Mouse (Mus musculus) macrophage (primary cell): Measurements from ENCODE around the gene Zfp324. TPM values are rescaled to one million over a fixed set of nuclear protein-coding genes. Genes with fewer than 3 reads are reported as not detected.

Experiments
- H3K27ac ChIP-seq: fragments of 350-480 bp; formaldehyde crosslinking; 2 replicates; pipeline ENCODE4 v1.9.0; 2021
- H3K36me3 ChIP-seq: fragments of 350-480 bp; formaldehyde crosslinking; 2 replicates; pipeline ENCODE4 v1.9.0; 2021; ENCODE audit errors: inconsistent target
- H3K4me3 ChIP-seq: fragments of 350-480 bp; formaldehyde crosslinking; 2 replicates; pipeline ENCODE4 v1.9.0; 2021; ENCODE audit errors: inconsistent target
- H3K79me2 ChIP-seq: fragments of 350-480 bp; formaldehyde crosslinking; 2 replicates; pipeline ENCODE4 v1.9.0; 2021; ENCODE audit errors: inconsistent target
- WGBS: methylation state at CpG from one replicate; pipeline ENCODE4 v1.1.7; 2026; ENCODE audit warnings: inconsistent platforms; ENCODE audit not compliant: missing documents; 5-methylcytosine and 5-hydroxymethylcytosine counted together
- polyA plus RNA-seq: library from polyadenylated mRNA; stranded (reverse); fragments of 250-400 nt; gene quantifications from 3 replicates; pipeline ENCODE4 v1.2.4, GENCODE M21; 2018; ENCODE audit warnings: inconsistent platforms

Zfp324 gene
- polyA plus RNA-seq, 1 experiment from 2014 or later: 3.0 TPM

- Histone ChIP-seq H3K4me3 (peak overlapping the region; percentile 53), H3K79me2 (no peaks in the 10 kb centered on the region), H3K27ac (peak overlapping the region; percentile 45), H3K36me3 (no peaks in the 10 kb centered on the region)
- 9% methylated on average over 35 of the region's 35 CpGs for WGBS
Observed at GRCm38 (mm10) chr7:12949032-12949871, 16.4 kb upstream of the Zfp324 start.

- WGBS: 5% methylated on average over 16 of the region's 16 CpGs
- Histone ChIP-seq H3K4me3 (peak overlapping the region; percentile 53), H3K36me3 (no peaks in the 10 kb centered on the region), H3K79me2 (no peaks in the 10 kb centered on the region), H3K27ac (peak overlapping the region; percentile 45)
Observed at GRCm38 (mm10) chr7:12949872-12950229, 15.8 kb upstream of the Zfp324 start.

DNA sequence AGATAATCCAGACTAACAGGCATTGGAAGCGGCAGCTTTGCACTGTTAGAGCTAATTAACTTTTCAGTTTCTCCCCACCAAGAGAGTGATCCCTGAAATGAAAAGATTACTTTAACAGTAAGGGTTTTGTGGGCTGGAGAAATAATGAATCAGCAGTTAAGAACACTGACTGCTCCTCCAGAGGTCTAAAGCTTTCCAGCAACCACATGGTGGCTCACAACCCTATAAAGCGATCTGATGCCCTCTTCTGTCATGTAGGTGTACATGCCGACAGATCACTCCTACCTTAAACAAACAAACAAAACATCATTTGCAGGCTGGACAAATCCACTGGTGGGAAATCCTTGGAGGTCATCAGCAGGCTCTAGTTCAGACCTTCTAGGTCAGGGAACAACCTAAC is 10.7 kb upstream of the Zfp324 start:
- Histone ChIP-seq H3K36me3 (no peaks in the 10 kb centered on the region), H3K4me3 (no peak overlapping the region), H3K27ac (no peak overlapping the region), H3K79me2 (no peaks in the 10 kb centered on the region)
- WGBS: 17% methylated on average over 3 of the region's 3 CpGs

DNA sequence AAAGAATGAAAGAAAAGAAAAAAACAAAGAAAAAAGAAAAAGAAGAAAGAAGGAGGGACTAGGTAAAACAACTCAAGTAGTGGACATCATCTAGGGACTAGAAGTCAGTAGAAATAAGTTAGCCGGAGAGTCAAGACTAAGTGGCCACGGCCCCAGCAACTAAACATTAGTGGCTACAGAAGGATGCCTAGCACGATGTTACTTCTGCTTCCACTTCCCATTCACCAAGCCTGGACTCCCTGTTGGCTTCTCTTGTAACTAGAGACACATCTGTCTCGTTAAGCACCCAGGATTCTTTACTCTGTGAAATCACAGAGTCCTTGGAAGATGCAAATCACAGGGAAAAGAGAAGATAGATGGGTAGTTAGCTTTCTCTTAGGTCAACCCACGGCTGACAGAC is 8.1 kb upstream of the Zfp324 start:
- H3K36me3 ChIP-seq: no peaks in the 10 kb centered on the region
- H3K79me2 ChIP-seq: no peaks in the 10 kb centered on the region
- WGBS: 38% methylated on average over 5 of the region's 5 CpGs
- no peak overlapping the region for H3K4me3 ChIP-seq
- no peak overlapping the region for H3K27ac ChIP-seq

DNA sequence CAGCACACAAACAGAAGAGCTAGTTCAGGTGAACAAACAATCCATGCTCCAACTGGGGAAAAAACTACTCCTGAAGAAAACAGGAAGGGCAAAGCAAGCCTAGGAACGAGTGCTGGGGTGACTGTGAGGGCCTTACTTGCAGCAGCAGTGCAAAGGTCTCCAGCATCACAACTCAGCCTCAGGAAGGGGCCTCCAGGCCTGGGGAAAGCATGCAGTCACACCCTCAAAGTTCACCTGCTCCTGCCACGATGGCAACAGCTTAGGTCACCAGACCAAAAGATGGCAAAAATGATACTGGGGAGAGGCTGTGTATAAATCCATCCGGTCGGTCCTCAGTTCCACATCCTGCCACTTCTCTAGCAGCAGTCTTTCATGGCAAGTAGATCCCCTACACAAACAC is 6.7 kb upstream of the Zfp324 start:
- Histone ChIP-seq H3K27ac (no peak overlapping the region), H3K36me3 (no peaks in the 10 kb centered on the region), H3K4me3 (no peak overlapping the region), H3K79me2 (no peaks in the 10 kb centered on the region)
- WGBS: 84% methylated on average over 4 of the region's 4 CpGs

DNA sequence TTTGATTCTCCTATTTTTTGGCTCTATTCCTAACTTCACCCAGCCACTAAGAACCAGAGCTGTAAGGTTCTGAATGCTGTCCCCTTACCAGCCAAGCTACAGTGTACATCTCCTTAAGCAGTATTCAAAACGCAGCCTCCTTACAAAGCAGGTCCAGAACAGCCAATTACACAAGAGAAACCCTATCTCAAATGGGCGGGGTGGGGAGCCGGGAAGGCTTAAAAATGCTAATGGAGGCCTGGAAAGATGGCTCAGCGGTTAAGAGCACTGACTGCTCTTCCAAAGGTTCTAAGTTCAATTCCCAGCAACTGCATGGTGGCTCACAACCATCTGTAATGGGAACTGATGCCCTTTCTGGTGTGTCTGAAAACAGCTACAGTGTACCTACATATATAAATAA is 5.9 kb upstream of the Zfp324 start:
- no peak overlapping the region for H3K4me3 ChIP-seq
- WGBS: 88% methylated on average over 4 of the region's 4 CpGs
- H3K27ac ChIP-seq: no peak overlapping the region
- no peaks in the 10 kb centered on the region for H3K36me3 ChIP-seq
- H3K79me2 ChIP-seq: no peaks in the 10 kb centered on the region

GRCm38 (mm10) chr7:12961511-12962141 is 4.0 kb upstream of the Zfp324 start:
- Histone ChIP-seq H3K27ac (peak overlapping the region; percentile 58), H3K79me2 (peaks cover under 1% of the 10 kb centered on the region; the same call in 1 of the 2 replicates), H3K4me3 (peak overlapping the region; percentile 78), H3K36me3 (no peaks in the 10 kb centered on the region)
- WGBS: under 1% methylated on average over 29 of the region's 29 CpGs

DNA sequence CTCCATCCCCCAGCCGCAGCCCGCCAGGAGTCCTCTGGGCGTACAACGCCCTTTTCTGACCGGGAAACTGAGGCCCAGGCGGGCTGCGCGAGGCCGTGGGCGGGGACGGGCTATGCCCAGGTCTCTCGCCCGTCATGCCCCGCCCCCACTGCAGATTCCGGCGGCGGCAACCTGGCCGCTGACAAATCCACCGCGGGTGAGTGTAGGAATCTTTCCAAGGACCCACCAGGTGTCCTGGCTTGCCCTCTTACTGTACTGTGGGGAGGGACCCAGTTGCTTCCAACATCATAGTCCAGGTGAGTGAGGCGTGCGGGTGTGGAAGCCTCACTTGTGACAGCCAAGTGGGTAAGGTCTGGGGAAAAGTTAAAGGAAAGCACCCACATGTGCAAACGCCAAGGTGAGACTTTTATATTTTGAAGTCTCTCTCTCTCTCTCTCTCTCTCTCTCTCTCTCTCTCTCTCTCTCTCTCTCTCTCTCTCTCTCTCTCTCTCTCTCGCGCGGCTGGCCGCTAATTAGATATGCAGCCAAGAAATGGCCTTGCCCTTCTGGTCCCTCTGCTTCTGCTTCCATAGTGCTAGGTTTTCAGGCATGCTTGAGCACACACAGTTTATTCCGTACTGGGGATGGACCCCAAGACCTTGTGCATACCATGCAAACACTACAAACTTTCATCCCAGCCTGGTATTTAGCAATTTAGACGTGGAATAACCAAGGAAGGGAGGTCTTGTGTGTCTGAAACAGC is 637 bp downstream of the Zfp324 start:
- H3K4me3 ChIP-seq: peak overlapping the region; percentile 74
- H3K27ac ChIP-seq: peak overlapping the region; percentile 81
- under 1% methylated on average over 25 of the region's 29 CpGs for WGBS
- peaks cover 22% of the 10 kb centered on the region; the same call in 1 of the 2 replicates for H3K36me3 ChIP-seq
- peaks cover 22% of the 10 kb centered on the region for H3K79me2 ChIP-seq

DNA sequence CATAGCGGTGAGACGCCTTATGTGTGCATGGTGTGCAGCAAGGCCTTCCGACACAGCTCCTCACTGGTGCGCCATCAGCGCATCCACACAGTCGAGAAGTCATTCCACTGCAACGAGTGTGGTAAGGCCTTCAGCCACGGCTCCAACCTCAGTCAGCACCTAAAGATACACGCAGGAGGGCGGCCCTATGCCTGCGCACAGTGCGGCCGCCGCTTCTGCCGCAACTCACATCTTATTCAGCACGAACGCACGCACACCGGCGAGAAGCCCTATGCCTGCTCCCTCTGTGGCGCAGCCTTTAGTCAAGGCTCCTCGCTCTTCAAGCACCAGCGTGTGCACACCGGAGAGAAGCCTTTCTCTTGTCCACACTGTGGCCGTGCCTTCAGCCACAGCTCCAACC is 5.3 kb downstream of the Zfp324 start:
- 91% methylated on average over 18 of the region's 25 CpGs for WGBS
- Histone ChIP-seq H3K79me2 (peaks cover 22% of the 10 kb centered on the region), H3K36me3 (peaks cover 25% of the 10 kb centered on the region; the same call in 1 of the 2 replicates), H3K4me3 (no peak overlapping the region), H3K27ac (no peak overlapping the region)

- H3K79me2 ChIP-seq: no peaks in the 10 kb centered on the region
- H3K36me3 ChIP-seq: no peaks in the 10 kb centered on the region
- peak within 1 kb of the TSS; percentile 70 for H3K4me3 ChIP-seq
- H3K27ac ChIP-seq: peak within 1 kb of the TSS; percentile 90
- 0% methylated on average over 49 of the region's 49 CpGs for WGBS
Observed at GRCm38 (mm10) chr7:12977682-12978389, 12.2 kb downstream of the Zfp324 start, which contains the start of gene Zfp446. TSS of gene Zfp446 (plus strand) at chr7:12977848.

GRCm38 (mm10) chr7:12978931-12979722 is 13.5 kb downstream of the Zfp324 start:
- Histone ChIP-seq H3K79me2 (no peaks in the 10 kb centered on the region), H3K27ac (peak overlapping the region; percentile 76), H3K36me3 (no peaks in the 10 kb centered on the region), H3K4me3 (no peak overlapping the region)
- 84% methylated on average over 18 of the region's 18 CpGs for WGBS

DNA sequence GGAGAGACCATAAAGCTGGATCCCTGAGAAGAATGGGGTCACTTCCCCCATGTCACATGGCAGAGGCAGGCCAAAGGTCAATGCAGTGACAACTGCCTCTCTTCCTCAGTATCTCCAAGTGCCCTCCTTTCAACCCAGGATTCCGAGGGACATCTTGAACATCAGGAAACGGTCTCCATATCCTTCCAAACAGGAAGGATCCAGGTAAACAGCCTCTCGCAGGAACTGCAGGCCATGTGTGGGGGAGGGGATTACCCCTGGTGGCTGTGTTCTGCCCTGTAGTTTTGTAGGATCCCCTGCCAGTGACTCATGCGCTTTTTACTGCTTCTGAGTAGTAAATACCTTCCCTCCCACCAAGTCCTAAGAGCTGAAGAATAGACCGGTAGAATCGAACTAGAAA is 14.1 kb downstream of the Zfp324 start:
- Histone ChIP-seq H3K36me3 (no peaks in the 10 kb centered on the region), H3K27ac (peak overlapping the region; percentile 76; the same call in 1 of the 2 replicates), H3K79me2 (no peaks in the 10 kb centered on the region), H3K4me3 (no peak overlapping the region)
- 84% methylated on average over 6 of the region's 6 CpGs for WGBS

DNA sequence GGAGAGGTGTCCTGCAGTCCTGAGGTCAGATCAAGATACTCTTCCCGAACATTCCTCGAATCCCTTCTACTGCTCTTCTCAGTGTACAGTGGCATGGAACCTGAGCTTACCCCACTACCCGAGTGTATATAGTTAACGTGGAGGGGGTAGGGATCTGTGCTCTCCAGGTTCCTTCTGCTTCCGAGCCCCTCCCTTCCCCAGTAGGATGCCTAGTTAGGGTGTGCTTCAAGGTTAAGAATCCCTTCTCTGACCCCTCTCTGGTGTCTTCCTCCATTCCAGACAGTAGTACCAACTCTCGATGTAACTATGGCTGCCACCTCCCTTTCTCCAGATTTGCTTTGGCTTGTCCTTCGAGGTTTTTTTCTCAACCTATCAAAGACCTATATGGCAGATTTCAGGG is 14.7 kb downstream of the Zfp324 start:
- H3K4me3 ChIP-seq: no peak overlapping the region
- 98% methylated on average over 7 of the region's 7 CpGs for WGBS
- H3K36me3 ChIP-seq: no peaks in the 10 kb centered on the region

DNA sequence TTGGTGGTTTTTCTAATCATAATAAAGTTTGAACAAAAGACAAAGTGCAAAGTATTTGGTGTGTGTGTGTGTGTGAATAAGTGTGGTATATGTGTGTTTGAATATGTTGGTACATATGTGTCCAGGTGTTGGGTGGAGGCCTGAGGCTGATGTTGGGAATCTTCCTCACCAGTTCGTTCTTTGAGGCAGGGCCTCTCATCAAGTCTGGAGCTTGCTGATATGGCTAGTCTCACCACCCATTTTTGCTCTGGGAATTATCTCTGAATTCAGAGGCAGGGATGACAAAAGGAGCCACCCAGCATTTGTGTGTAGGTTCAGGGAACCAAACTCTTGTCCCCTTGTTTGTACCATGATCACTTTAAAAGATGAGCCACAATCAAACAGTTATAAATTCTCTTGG is 20.1 kb downstream of the Zfp324 start:
- WGBS: 100% methylated on average over 1 of the region's 1 CpGs
- Histone ChIP-seq H3K79me2 (no peaks in the 10 kb centered on the region), H3K4me3 (no peak overlapping the region), H3K36me3 (no peaks in the 10 kb centered on the region), H3K27ac (no peak overlapping the region)

More for the DNA sequence above, 14.7 kb downstream of the Zfp324 start:
- no peaks in the 10 kb centered on the region for H3K79me2 ChIP-seq
- no peak overlapping the region for H3K27ac ChIP-seq
